Mouse (Mus musculus) left cerebral cortex, adult 18-20 months (tissue): ENCODE data around the gene Rap1gap2. TPM values are rescaled to one million over a fixed set of nuclear protein-coding genes. Genes with fewer than 3 reads are reported as not detected.

ENCODE experiments used
- DNase-seq, 2 experiments: peaks; one replicate each; pipeline ENCODE4 v3.0.0; 2021 to 2022; ENCODE audit warnings: low spot score in 2 of 2, mixed read lengths in 1 of 2
- total RNA-seq, 2 experiments: library from RNA; stranded (reverse); gene quantifications; 2 replicates each; pipeline ENCODE4 v1.2.3; 2021

Gene Rap1gap2
- total RNA-seq, 2 experiments from 2014 or later = 175 to 181 TPM

GRCm38 (mm10) chr11:74546933-74547694, 63.6 kb downstream of the Rap1gap2 start:
- no peak for DNase-seq

- DNase-seq = peak in 1 of 2 experiments; percentile 65
These were observed 64.5 kb downstream of the Rap1gap2 start for GRCm38 (mm10) chr11:74546165-74546564.

GRCm38 (mm10) chr11:74545560-74545959, 65.2 kb downstream of the Rap1gap2 start:
- DNase-seq = no peak

- DNase-seq = no peak
These were observed 73.4 kb downstream of the Rap1gap2 start for GRCm38 (mm10) chr11:74537352-74537751.

GRCm38 (mm10) chr11:74536140-74536842, 74.4 kb downstream of the Rap1gap2 start:
- no peak for DNase-seq

GRCm38 (mm10) chr11:74534380-74534779, 76.3 kb downstream of the Rap1gap2 start:
- DNase-seq = no peak

- DNase-seq = no peak
These were observed 77.7 kb downstream of the Rap1gap2 start for GRCm38 (mm10) chr11:74533050-74533449.

- no peak for DNase-seq
These were observed 78.3 kb downstream of the Rap1gap2 start for GRCm38 (mm10) chr11:74532401-74532800.

GRCm38 (mm10) chr11:74531725-74532124, 79.0 kb downstream of the Rap1gap2 start:
- no peak for DNase-seq

- DNase-seq = no peak
These were observed 80.9 kb downstream of the Rap1gap2 start for GRCm38 (mm10) chr11:74529803-74530202.

GRCm38 (mm10) chr11:74527555-74527954, 83.2 kb downstream of the Rap1gap2 start:
- no peak for DNase-seq

GRCm38 (mm10) chr11:74526180-74527158, 84.2 kb downstream of the Rap1gap2 start:
- peak; percentile 42 to 46 for DNase-seq

- DNase-seq = no peak
These were observed 85.1 kb downstream of the Rap1gap2 start for GRCm38 (mm10) chr11:74525605-74526004.

- DNase-seq = no peak
These were observed 85.5 kb downstream of the Rap1gap2 start for GRCm38 (mm10) chr11:74525205-74525604.

- no peak for DNase-seq
These were observed 86.4 kb downstream of the Rap1gap2 start for GRCm38 (mm10) chr11:74524050-74524965.

GRCm38 (mm10) chr11:74523210-74523951, 87.3 kb downstream of the Rap1gap2 start:
- DNase-seq = no peak

GRCm38 (mm10) chr11:74522487-74523209, 88.1 kb downstream of the Rap1gap2 start:
- peak in 1 of 2 experiments; percentile 52 for DNase-seq

GRCm38 (mm10) chr11:74521981-74522486, 88.7 kb downstream of the Rap1gap2 start:
- peak; percentile 41 to 48 for DNase-seq
